Mouse (Mus musculus): ENCODE results near the gene Cdc34.

DNA sequence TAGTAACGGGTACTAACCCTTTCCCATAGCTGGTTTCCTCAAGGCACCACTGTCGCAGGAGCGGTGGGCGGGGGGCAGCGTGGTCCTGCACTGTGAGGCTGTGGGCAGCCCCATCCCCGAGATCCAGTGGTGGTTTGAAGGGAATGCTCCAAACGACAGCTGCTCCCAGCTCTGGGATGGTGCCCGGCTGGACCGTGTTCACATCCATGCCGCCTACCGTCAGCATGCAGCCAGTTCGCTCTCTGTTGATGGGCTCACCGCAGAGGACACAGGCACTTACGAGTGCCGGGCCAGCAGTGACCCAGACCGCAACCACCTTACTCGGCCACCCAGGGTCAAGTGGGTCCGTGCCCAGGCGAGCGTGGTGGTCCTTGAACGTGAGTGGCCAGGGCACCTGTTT is 26.7 kb downstream of the Cdc34 start:
- no peak for TF ChIP-seq POLR2A (IDR thresholded peaks at IDR 0.05; ENCODE audit: borderline replicate concordance, insufficient read depth, low read length)
- TF ChIP-seq CTCF (IDR thresholded peaks at IDR 0.05; ENCODE audit: borderline replicate concordance, insufficient read depth, low read depth, low read length), result no peak
